Mouse (Mus musculus): ENCODE measurements around the gene Btbd1. TPM values are rescaled to one million over a fixed set of nuclear protein-coding genes. Genes with fewer than 3 reads are reported as not detected.
A peak's percentile ranks its signal among the peaks of the same experiment; 100 is the strongest.

Gene Btbd1
- polyA plus RNA-seq, 1 experiment from 2014 or later = 18.1 TPM

DNA sequence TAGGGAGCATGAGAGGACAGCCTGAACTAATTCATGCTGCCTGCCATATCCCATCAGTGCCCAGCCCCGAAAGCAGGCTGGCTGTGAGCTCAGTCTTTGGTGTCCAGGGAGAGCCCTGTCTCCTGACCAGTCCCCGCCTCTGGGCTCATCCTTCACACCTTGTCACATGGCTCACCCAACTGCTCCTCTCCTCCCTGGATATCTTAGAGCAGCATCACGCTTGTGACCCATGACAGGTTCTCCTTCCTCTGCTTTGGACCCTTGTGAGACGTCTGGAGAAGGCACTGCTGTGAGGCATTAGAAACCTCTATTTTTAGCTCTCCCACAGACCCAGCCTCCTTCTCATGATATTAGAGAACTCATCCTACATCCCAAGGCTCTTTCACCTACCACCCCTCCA lies 32.7 kb upstream of the Btbd1 start:
- Histone ChIP-seq H3K36me3 (replicated peaks) (0 out of 2 replicates have a peak, but pooled peaks cover 3% of the 10 kb centered on the region), H3K9me3 (replicated peaks) (no peaks in the 10 kb centered on the region), H3K4me1 (replicated peaks) (peaks cover 14% of the 10 kb centered on the region), H3K27me3 (peaks cover 89% of the 10 kb centered on the region), H3K4me3 (replicated peaks) (peak overlapping the region; percentile 21), H3K4me2 (peak overlapping the region; percentile 58), H3K9ac (no peak overlapping the region), H3K27ac (replicated peaks) (peak overlapping the region; percentile 45; the same call in 1 of the 2 replicates)
- WGBS (ENCODE audit: insufficient replicate concordance) = 33% methylated on average over 4 of the region's 4 CpGs
- no peak for ATAC-seq (ENCODE audit: insufficient read depth)

- peaks cover 14% of the 10 kb centered on the region for H3K4me1 ChIP-seq (replicated peaks)
- peak overlapping the region; percentile 45; the same call in 1 of the 2 replicates for H3K27ac ChIP-seq (replicated peaks)
- 0 out of 2 replicates have a peak, but pooled peaks cover 3% of the 10 kb centered on the region for H3K36me3 ChIP-seq (replicated peaks)
- ATAC-seq (ENCODE audit: insufficient read depth) = no peak
- H3K9me3 ChIP-seq (replicated peaks) = no peaks in the 10 kb centered on the region
- peak overlapping the region; percentile 21 for H3K4me3 ChIP-seq (replicated peaks)
- H3K9ac ChIP-seq = no peak overlapping the region
- H3K27me3 ChIP-seq = peaks cover 91% of the 10 kb centered on the region
- WGBS (ENCODE audit: insufficient replicate concordance) = 63% methylated on average over 2 of the region's 2 CpGs
- peak overlapping the region; percentile 58 for H3K4me2 ChIP-seq
Measured at GRCm38 (mm10) chr7:81861461-81861860, 32.2 kb upstream of the Btbd1 start.

- Histone ChIP-seq H3K27ac (replicated peaks) (no peak overlapping the region), H3K36me3 (replicated peaks) (0 out of 2 replicates have a peak, but pooled peaks cover 2% of the 10 kb centered on the region), H3K4me3 (replicated peaks) (0 out of 2 replicates have a peak overlapping the region, but pooled peaks have one; percentile 54), H3K27me3 (peaks cover 94% of the 10 kb centered on the region), H3K9ac (no peak overlapping the region), H3K9me3 (replicated peaks) (no peaks in the 10 kb centered on the region), H3K4me1 (replicated peaks) (peaks cover 14% of the 10 kb centered on the region), H3K4me2 (peak overlapping the region; percentile 58)
- 26% methylated on average over 5 of the region's 5 CpGs for WGBS (ENCODE audit: insufficient replicate concordance)
- ATAC-seq (ENCODE audit: insufficient read depth) = no peak
Measured at GRCm38 (mm10) chr7:81860996-81861395, 31.8 kb upstream of the Btbd1 start.

DNA sequence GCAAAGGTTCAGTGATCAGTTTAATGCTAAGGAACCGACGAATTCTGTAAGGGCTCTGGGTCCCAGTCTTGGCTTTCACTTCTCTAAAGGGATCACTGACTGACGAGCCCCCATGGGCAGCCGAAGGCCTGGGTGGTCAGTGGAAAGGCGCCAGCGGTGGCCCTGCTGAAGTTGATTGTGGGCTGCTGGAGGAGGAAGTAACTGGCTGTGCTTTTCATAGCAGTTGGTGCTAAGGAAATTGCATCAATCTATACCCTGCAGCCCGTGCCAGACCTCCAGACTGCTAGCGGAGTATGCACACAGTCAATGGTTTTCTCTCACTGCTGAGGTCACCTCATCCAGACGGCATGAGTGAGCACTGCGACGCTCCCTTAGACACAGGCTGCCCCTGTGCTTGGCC lies 30.8 kb upstream of the Btbd1 start:
- peak overlapping the region; percentile 57; the same call in 1 of the 2 replicates for H3K27ac ChIP-seq (replicated peaks)
- H3K9ac ChIP-seq = no peak overlapping the region
- peak overlapping the region; percentile 54 for H3K4me3 ChIP-seq (replicated peaks)
- peaks cover 14% of the 10 kb centered on the region for H3K4me1 ChIP-seq (replicated peaks)
- 14% methylated on average over 11 of the region's 11 CpGs for WGBS (ENCODE audit: insufficient replicate concordance)
- no peaks in the 10 kb centered on the region for H3K36me3 ChIP-seq (replicated peaks)
- H3K4me2 ChIP-seq = peak overlapping the region; percentile 58
- peaks cover 92% of the 10 kb centered on the region for H3K27me3 ChIP-seq
- no peaks in the 10 kb centered on the region for H3K9me3 ChIP-seq (replicated peaks)
- ATAC-seq (ENCODE audit: insufficient read depth) = peak; percentile 50

DNA sequence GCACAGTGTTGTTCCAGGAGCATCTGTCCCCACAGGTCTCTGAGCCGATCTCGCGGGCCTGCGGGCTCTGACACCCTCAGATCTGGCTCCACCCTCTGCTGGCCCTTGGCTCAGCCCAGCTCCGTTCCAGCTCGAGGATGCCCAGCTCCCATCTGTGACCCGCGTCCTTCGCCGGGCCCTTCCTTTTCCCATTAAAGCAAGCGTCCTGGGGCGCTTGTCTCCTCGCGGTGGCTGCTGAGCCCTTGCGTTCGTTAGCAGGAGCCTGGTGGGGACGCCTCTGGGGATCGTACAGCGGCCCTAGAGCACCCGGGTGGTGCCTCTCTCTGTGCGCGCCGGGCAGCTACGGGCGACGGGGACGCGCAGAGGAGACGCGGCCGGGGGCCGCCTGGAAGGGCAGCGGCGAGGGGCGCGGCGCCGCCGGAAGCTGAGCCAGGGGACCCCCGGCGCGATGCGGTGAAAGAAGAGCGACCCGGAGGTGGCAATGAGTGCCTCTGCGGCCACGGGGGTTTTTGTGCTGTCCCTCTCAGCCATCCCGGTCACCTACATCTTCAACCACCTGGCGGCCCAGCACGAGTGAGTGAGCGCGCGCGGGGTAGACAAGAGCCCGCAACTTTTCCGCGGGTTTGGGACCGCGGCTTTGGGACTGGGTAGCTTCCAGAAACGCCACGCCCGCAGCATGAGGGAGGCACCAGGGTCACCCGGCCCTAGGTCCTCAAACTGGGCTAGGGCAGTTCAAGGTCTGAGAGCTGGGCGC lies 29.9 kb upstream of the Btbd1 start, which contains the start of gene Tm6sf1:
Tm6sf1 (plus strand) TSS at position 34 of the 754 bp plus-strand sequence.
- H3K4me2 ChIP-seq = peak within 1 kb of the TSS; percentile 58
- peak within 1 kb of the TSS; percentile 32 for H3K9ac ChIP-seq
- H3K4me3 ChIP-seq (replicated peaks) = peak within 1 kb of the TSS; percentile 54
- peak; percentile 23; the same call in 1 of the 2 replicates for ATAC-seq (ENCODE audit: insufficient read depth)
- H3K9me3 ChIP-seq (replicated peaks) = no peaks in the 10 kb centered on the region
- peaks cover 18% of the 10 kb centered on the region for H3K4me1 ChIP-seq (replicated peaks)
- peak within 1 kb of the TSS; percentile 57 for H3K27ac ChIP-seq (replicated peaks)
- peaks cover 93% of the 10 kb centered on the region for H3K27me3 ChIP-seq
- under 1% methylated on average over 64 of the region's 64 CpGs for WGBS (ENCODE audit: insufficient replicate concordance)
- no peaks in the 10 kb centered on the region for H3K36me3 ChIP-seq (replicated peaks)

DNA sequence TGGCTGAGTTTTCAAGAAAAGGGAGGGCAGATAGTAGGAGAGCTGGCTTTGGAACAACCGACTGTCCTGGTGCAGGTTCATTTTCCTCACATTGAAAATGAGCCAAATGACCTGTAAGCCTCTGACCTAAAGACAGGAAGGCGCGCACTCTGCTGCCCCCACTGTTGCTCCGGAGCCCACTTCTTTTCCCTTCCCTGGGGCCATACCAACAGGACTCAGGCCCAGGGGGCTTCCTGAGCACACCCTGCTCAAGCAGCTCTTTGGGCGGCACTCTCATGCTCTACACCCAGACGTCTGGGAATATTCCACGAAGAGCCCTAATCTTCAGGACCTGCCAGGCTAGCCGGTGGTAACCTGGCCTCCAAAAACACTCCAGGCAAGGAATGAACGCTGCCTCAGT lies 29.0 kb upstream of the Btbd1 start:
- Histone ChIP-seq H3K4me3 (replicated peaks) (no peak overlapping the region), H3K27me3 (peaks cover 84% of the 10 kb centered on the region)
- WGBS (ENCODE audit: insufficient replicate concordance) = 10% methylated on average over 9 of the region's 9 CpGs

GRCm38 (mm10) chr7:81856221-81856620 lies 27.0 kb upstream of the Btbd1 start:
- Histone ChIP-seq H3K9ac (no peak overlapping the region), H3K4me2 (no peak overlapping the region), H3K9me3 (replicated peaks) (no peaks in the 10 kb centered on the region), H3K4me1 (replicated peaks) (peaks cover 28% of the 10 kb centered on the region), H3K4me3 (replicated peaks) (no peak overlapping the region), H3K36me3 (replicated peaks) (no peaks in the 10 kb centered on the region), H3K27me3 (peaks cover 73% of the 10 kb centered on the region), H3K27ac (replicated peaks) (no peak overlapping the region)
- no peak for ATAC-seq (ENCODE audit: insufficient read depth)
- WGBS (ENCODE audit: insufficient replicate concordance) = 57% methylated on average over 4 of the region's 4 CpGs

More for the DNA sequence above, 29.0 kb upstream of the Btbd1 start:
- Histone ChIP-seq H3K9me3 (replicated peaks) (no peaks in the 10 kb centered on the region), H3K27ac (replicated peaks) (no peak overlapping the region), H3K9ac (no peak overlapping the region), H3K4me1 (replicated peaks) (peaks cover 19% of the 10 kb centered on the region), H3K36me3 (replicated peaks) (no peaks in the 10 kb centered on the region), H3K4me2 (peak overlapping the region; percentile 58)
- ATAC-seq (ENCODE audit: insufficient read depth) = no peak

GRCm38 (mm10) chr7:81855694-81856093 lies 26.5 kb upstream of the Btbd1 start, which contains the start of gene Gm10160:
Gene Gm10160 (minus strand): TSS chr7:81855794.
- peak within 1 kb of the TSS; percentile 27 for H3K4me2 ChIP-seq

DNA sequence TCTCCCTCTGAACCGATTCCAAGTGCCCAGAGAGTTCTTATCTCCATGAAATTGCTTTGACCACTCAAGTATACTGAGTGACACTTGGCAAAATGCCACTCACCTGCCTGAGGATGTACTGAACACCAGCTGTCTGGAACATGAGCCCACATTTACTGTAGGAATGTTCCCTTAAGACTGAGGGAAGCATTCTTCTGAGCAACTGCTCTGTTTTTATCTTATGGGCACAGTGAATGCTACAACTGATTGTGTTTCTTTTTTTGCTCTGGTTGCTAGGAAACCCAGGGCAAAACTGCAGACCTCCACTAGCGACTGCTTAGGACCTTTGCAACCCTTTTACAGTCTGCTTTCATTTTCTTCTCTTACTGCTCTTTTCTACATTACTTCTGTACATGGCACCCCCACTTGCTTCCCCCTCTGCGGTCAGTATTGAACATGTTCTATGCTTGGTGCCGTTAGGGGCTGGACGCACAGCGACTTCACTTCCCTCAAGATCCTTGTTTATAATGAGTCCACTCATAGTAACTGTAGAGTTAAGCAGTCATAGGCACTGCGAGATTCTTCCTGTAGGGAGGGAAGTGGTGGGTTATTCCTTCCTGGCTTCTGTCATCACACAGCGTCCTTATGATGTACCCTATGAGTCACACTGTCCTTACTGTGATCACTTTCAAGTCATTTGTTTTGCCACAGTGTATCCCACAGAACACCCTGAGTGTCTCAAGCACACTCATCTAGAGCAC lies 25.5 kb upstream of the Btbd1 start:
- Histone ChIP-seq H3K9ac (no peak overlapping the region), H3K9me3 (replicated peaks) (no peaks in the 10 kb centered on the region), H3K36me3 (replicated peaks) (no peaks in the 10 kb centered on the region), H3K27me3 (peaks cover 63% of the 10 kb centered on the region), H3K4me3 (replicated peaks) (no peak overlapping the region), H3K4me1 (replicated peaks) (peaks cover 30% of the 10 kb centered on the region), H3K4me2 (peak overlapping the region; percentile 27), H3K27ac (replicated peaks) (no peak overlapping the region)
- WGBS (ENCODE audit: insufficient replicate concordance) = 13% methylated on average over 8 of the region's 8 CpGs
- ATAC-seq (ENCODE audit: insufficient read depth) = 0 out of 2 replicates have a peak, but pooled peaks have one; percentile 22

More at GRCm38 (mm10) chr7:81855694-81856093, 26.5 kb upstream of the Btbd1 start, which contains the start of gene Gm10160:
- Histone ChIP-seq H3K27me3 (peaks cover 68% of the 10 kb centered on the region), H3K9me3 (replicated peaks) (no peaks in the 10 kb centered on the region), H3K4me3 (replicated peaks) (no peak within 1 kb of the TSS), H3K9ac (no peak within 1 kb of the TSS), H3K36me3 (replicated peaks) (no peaks in the 10 kb centered on the region), H3K27ac (replicated peaks) (no peak within 1 kb of the TSS), H3K4me1 (replicated peaks) (peaks cover 30% of the 10 kb centered on the region)
- WGBS (ENCODE audit: insufficient replicate concordance) = 64% methylated on average over 1 of the region's 1 CpGs
- ATAC-seq (ENCODE audit: insufficient read depth) = no peak

DNA sequence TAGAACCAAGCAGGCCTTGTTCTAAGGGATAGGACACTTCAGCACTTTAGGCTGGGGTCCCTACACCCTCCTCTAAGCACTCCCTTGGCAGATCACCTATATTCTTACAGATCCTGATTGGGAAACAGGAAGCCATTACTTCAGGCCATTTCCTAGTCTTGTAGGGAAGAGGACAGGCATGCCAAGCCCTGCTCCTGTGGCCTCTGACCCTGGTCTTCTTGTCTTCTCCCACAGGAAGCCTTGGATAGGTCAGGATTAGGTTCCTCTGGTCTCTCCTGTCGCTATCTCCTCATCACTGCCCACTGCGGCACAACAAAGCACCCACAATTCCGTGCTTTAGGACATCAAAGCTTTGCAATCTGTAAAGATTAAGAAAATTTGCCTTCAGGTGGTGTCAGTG lies 22.5 kb upstream of the Btbd1 start:
- Histone ChIP-seq H3K27me3 (peaks cover 47% of the 10 kb centered on the region), H3K4me3 (replicated peaks) (no peak overlapping the region), H3K4me2 (no peak overlapping the region), H3K9me3 (replicated peaks) (no peaks in the 10 kb centered on the region), H3K27ac (replicated peaks) (no peak overlapping the region), H3K4me1 (replicated peaks) (peaks cover 15% of the 10 kb centered on the region), H3K36me3 (replicated peaks) (no peaks in the 10 kb centered on the region), H3K9ac (no peak overlapping the region)
- 55% methylated on average over 3 of the region's 3 CpGs for WGBS (ENCODE audit: insufficient replicate concordance)
- no peak for ATAC-seq (ENCODE audit: insufficient read depth)

GRCm38 (mm10) chr7:81850171-81850570 lies 20.9 kb upstream of the Btbd1 start:
- Histone ChIP-seq H3K27ac (replicated peaks) (0 out of 2 replicates have a peak overlapping the region, but pooled peaks have one; percentile 38), H3K9me3 (replicated peaks) (no peaks in the 10 kb centered on the region), H3K4me2 (no peak overlapping the region), H3K36me3 (replicated peaks) (no peaks in the 10 kb centered on the region), H3K4me3 (replicated peaks) (no peak overlapping the region), H3K27me3 (peaks cover 38% of the 10 kb centered on the region), H3K9ac (no peak overlapping the region), H3K4me1 (replicated peaks) (peaks cover 15% of the 10 kb centered on the region)
- 60% methylated on average over 6 of the region's 6 CpGs for WGBS (ENCODE audit: insufficient replicate concordance)
- no peak for ATAC-seq (ENCODE audit: insufficient read depth)

Measured in liver, embryonic 15.5 days (tissue).